Mouse (Mus musculus) thymus, postnatal 0 days (tissue): Measurements from ENCODE around the gene Pbx4. TPM values are rescaled to one million over a fixed set of nuclear protein-coding genes. Genes with fewer than 3 reads are reported as not detected.

Experiments used
- DNase-seq: peaks from one replicate; pipeline ENCODE4 v3.0.0-alpha.2; 2015; ENCODE audit warnings: low spot score
- polyA plus RNA-seq: library from polyadenylated mRNA; unstranded; fragments of >200 nt; fragmentation: Nextera tagmentation; extraction: Ambion mirVana; gene quantifications from 2 replicates; pipeline ENCODE4 v1.2.1, GENCODE M21; 2015

Pbx4 gene
- 15.1 and 18.3 TPM in 2 replicates for polyA plus RNA-seq

GRCm38 (mm10) chr8:69832298-69832853 lies at the start of gene Pbx4:
Gene Pbx4 (plus strand): TSS chr8:69832491.
- peak; percentile 98 for DNase-seq

GRCm38 (mm10) chr8:69789105-69789504 lies 43.2 kb upstream of the Pbx4 start:
- DNase-seq = no peak

DNA sequence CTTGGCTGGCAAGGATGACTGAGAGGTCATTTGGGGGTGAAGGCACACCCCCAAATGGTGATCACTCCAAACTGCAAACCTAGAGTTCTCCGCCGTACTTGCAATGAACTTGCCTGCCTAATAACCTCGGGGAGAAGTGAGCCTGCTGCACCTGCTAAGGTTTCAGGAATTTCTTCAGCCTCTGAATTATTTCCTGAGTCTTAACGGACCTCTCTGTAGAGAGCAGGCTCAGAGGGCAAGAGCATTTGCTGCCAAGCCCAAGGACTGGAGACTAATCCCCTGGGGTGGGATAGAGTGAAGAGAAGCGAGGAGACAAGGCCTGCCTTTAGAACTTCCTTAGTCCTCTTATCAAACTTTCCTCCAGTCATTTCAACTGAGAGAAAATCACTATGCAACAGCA lies 42.6 kb upstream of the Pbx4 start:
- DNase-seq = no peak

GRCm38 (mm10) chr8:69790364-69790763 lies 41.9 kb upstream of the Pbx4 start:
- no peak for DNase-seq

GRCm38 (mm10) chr8:69790773-69791367 lies 41.4 kb upstream of the Pbx4 start, which contains the start of the genes Atp13a1 and Zfp866:
Gene Atp13a1 (plus strand): TSS chr8:69791163.
Gene Zfp866 (minus strand): TSS chr8:69791178.
- peak; percentile 93 for DNase-seq

- DNase-seq = peak; percentile 60
Observed at GRCm38 (mm10) chr8:69791415-69792068, 40.7 kb upstream of the Pbx4 start.

DNA sequence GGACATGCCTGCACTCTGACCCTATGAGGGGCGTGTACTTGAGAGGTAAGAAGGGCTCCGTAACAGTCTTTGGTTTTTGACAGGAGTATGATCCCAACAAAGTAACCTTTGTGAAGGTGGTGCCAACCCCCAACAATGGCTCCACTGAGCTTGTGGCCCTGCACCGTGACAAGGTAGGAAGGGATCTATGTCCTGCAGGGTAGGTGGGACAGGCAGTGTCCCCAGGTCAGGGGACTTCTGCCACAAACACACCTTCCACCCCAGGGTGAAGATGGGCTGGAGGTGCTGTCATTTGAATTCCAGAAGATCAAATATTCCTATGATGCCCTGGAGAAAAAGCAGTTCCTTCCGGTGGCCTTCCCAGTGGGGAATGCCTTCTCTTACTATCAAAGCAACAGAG lies 38.6 kb upstream of the Pbx4 start:
- DNase-seq = no peak

- no peak for DNase-seq
Observed at GRCm38 (mm10) chr8:69794096-69794495, 38.2 kb upstream of the Pbx4 start.

DNA sequence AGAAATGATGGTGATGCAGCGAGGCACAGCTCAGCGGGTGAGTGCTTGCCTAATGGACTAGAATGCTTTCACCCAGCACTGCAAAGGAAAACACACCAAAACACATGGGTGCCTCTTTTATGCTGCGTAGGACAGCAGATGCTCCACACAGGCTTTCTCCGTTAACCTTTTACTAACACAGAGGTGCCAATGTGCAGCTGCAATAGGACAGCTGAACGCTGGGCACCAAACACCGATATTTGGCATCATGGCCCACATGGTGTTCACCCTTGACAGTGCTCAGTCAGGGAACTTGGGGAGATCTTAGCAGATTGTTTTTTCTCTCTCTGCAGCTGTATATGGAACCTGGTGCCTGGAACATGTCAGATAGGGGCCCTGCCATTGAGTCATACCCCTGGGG lies 37.4 kb upstream of the Pbx4 start:
- DNase-seq = no peak

GRCm38 (mm10) chr8:69796721-69797345 lies 35.5 kb upstream of the Pbx4 start:
- no peak for DNase-seq

- no peak for DNase-seq
Observed at GRCm38 (mm10) chr8:69797661-69798060, 34.6 kb upstream of the Pbx4 start.

GRCm38 (mm10) chr8:69799261-69799660 lies 33.0 kb upstream of the Pbx4 start:
- no peak for DNase-seq

- no peak for DNase-seq
Observed at GRCm38 (mm10) chr8:69799946-69800345, 32.3 kb upstream of the Pbx4 start.

DNA sequence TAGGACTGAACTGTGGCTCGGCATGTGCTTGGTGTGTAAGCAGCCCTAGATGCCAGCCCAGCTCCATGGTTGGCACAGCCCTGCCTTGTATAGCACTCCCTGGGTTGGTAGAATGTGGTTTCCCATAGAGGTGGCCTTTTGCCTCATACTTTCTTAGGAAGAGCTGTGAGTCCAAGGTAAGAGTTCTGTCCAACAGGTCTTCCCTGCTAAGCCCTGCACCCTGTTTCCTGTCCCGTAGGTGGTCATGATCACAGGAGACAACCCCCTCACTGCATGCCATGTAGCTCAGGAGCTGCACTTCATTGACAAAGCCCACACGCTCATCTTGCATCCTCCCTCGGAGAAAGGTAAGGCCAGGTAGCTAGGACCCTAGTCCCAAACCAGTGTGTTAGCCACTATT lies 30.5 kb upstream of the Pbx4 start:
- DNase-seq = no peak

GRCm38 (mm10) chr8:69802216-69802615 lies 30.1 kb upstream of the Pbx4 start:
- DNase-seq = no peak

GRCm38 (mm10) chr8:69803366-69803765 lies 28.9 kb upstream of the Pbx4 start:
- no peak for DNase-seq

- DNase-seq = no peak
Observed at GRCm38 (mm10) chr8:69804537-69804936, 27.8 kb upstream of the Pbx4 start.

DNA sequence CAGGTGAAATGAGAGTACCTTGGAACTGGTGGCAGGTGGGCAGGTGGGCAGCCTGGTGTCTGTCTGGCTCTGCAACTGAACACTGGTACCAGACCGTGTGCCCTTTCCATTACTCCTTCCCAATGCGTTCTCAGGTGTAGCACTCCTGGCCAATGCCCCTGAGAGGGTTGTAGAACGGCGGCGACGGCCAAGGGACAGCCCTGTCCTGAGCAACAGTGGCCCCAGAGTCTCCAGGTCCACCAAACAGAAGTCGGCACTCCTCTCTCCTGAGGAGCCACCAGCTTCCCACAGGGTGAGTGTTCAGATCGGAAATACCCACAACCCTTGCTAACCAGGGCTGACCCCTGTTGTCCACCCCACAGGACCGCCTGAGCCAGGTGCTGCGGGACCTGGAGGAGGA lies 27.2 kb upstream of the Pbx4 start:
- DNase-seq = no peak

GRCm38 (mm10) chr8:69805491-69805890 lies 26.8 kb upstream of the Pbx4 start:
- no peak for DNase-seq

DNA sequence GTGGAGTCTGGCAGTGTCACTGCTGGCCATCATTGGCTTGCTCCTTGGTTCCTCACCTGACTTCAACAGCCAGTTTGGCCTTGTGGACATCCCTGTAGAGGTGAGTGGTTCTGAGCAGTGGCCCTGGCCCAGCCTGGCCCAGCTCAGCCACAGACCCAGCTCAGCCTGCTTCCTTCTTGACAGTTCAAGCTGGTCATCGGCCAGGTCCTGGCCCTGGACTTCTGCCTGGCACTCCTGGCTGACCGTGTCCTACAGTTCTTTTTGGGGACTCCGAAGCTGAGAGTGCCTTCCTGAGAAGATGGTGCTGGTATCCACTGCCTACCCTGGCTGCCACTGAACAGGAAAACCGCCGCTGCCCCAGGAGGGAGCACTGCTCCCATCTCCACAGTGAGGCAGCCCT lies 25.1 kb upstream of the Pbx4 start:
- no peak for DNase-seq

DNA sequence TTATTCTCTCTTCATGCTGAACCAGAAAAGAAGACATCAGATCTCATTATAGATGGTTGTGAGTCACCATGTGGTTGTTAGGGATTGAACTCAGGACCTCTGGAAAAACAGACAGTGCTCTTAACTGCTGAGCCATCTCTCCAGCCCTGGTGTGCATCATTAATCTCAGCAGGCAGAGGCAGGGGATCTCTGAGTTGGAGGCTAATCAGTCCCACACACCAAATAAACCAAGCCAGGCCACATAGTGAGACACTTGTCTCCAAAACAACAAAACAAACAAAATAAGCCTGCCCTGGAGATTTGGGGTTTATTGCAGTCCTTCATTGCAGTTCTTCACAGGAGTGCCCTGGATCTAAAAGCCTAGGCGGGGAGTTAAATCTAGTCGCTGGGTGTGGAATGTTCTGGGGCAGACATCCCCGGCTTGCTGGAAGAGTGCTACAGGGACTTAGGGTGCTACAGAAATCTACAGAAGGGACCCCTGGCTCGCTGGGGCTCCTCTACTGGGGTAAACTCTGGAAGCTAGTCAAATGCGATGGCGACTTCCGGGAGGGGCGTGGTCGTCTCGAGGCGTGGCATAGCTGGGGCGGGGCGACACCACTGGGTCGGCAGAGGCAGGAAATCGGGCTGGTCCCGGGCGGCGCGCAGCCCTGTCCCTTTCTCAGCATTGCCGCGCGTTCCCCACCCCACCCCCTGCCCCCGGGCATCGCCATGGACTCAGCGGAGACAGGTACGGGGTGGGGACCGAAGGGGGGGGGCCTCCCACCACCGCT lies 24.0 kb upstream of the Pbx4 start, which contains the start of gene Gmip:
Gene Gmip, plus strand, starts transcription at position 586 of the 770 bp plus-strand sequence.
- DNase-seq = peak; percentile 93
